Mouse (Mus musculus): ENCODE results near the gene Trmt11. TPM values are rescaled to one million over a fixed set of nuclear protein-coding genes. Genes with fewer than 3 reads are reported as not detected.
"Not testable (repeated sequence)": the region's sequence is repeated elsewhere in the genome, so short reads cannot be mapped to it uniquely, and the experiment has no call there.

Trmt11 gene
- polyA plus RNA-seq (2015; fragmentation: Nextera tagmentation; extraction: Ambion mirVana) = 24.0 and 27.7 TPM in 2 replicates

DNA sequence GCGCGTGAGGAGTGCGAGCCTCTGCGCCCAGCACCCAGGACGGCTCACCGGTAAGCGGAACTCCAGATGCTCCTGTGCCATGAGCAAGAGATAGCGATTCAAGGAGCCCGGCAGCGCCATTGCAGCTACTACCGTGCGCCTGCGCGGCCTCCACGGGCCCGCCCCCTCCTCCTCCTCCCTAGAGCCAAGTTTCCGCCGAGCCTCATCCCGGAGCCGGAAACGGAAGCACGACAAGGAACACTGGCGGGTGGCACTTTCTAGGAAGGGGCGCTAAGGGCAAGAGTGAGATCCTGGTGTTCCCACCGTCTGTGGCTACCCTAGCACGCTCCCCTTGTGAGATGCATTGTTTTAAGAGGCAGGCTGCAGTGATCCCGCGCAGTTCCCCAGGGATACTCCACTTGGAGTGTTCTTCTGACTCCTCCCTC is at the start of gene Trmt11:
Gene Trmt11, minus strand, starts transcription at position 208 of the 425 bp plus-strand sequence.
- Histone ChIP-seq H3K4me3 (ENCODE audit: low read length) (peak within 1 kb of the TSS; percentile 87), H3K4me1 (ENCODE audit: control insufficient read depth, insufficient read depth, low read length) (peaks cover 8% of the 10 kb centered on the region), H3K9ac (ENCODE audit: low read depth, low read length) (peak within 1 kb of the TSS; percentile 94), H3K36me3 (ENCODE audit: control insufficient read depth, insufficient read depth, low read length) (peaks cover 4% of the 10 kb centered on the region; the same call in 1 of the 2 replicates), H3K9me3 (ENCODE audit: control insufficient read depth, low read length) (no peaks in the 10 kb centered on the region), H3K27ac (ENCODE audit: low read length) (peak within 1 kb of the TSS; percentile 79), H3K27me3 (replicated peaks; ENCODE audit: control insufficient read depth, insufficient read depth, low read length) (no peaks in the 10 kb centered on the region), H3K4me2 (ENCODE audit: low read depth, low read length) (peak within 1 kb of the TSS; percentile 81)
- peak; percentile 98 for ATAC-seq
- WGBS = under 1% methylated on average over 25 of the region's 28 CpGs

DNA sequence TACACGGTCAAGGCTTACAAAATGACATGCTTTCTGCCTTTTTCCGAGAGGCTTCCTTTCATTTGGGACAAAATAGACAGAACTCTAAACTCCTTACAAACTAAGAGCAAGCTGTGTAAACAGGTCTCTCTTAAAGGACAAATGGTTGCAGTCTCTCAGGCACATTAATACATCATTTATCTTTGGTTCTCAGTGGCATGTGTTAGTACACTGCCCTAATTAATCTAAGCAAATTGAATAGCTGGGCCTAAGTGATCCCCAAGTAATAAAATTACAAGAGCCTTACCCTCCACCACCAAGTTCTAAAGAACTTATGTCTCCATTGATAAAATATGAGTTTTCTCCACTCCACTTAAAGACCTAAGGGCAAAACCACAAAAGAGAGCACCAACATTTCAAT is 47.1 kb upstream of the Trmt11 start:
- Histone ChIP-seq H3K27ac (ENCODE audit: low read length) (no peak overlapping the region), H3K27me3 (replicated peaks; ENCODE audit: control insufficient read depth, insufficient read depth, low read length) (no peaks in the 10 kb centered on the region), H3K4me2 (ENCODE audit: low read depth, low read length) (no peak overlapping the region), H3K4me3 (ENCODE audit: low read length) (no peak overlapping the region), H3K9me3 (ENCODE audit: control insufficient read depth, low read length) (no peaks in the 10 kb centered on the region), H3K4me1 (ENCODE audit: control insufficient read depth, insufficient read depth, low read length) (no peaks in the 10 kb centered on the region), H3K36me3 (ENCODE audit: control insufficient read depth, insufficient read depth, low read length) (0 out of 2 replicates have a peak, but pooled peaks cover 2% of the 10 kb centered on the region), H3K9ac (ENCODE audit: low read depth, low read length) (no peak overlapping the region)
- WGBS = 57% methylated on average over 2 of the region's 2 CpGs
- ATAC-seq = no peak

DNA sequence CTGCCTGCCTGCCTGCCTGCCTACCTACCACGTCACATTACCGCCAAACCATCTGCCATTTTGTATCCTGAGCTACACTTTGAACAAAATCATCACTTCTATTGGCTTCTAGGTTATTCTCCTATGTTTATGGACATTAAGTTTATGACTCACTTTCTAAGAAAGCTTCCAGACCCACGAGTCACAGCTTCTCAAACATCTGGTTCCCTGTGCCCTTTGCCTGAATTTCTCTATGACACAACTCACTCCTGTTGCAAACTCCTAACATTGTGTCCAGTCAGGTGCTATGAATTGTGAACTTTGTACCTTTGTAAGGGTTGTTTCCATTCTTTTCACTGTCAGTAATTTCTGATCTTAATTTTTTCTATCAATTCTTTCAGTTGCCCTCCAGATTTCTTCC is 37.7 kb upstream of the Trmt11 start:
- Histone ChIP-seq H3K4me2 (ENCODE audit: low read depth, low read length) (no peak overlapping the region), H3K9me3 (ENCODE audit: control insufficient read depth, low read length) (no peaks in the 10 kb centered on the region), H3K27me3 (replicated peaks; ENCODE audit: control insufficient read depth, insufficient read depth, low read length) (no peaks in the 10 kb centered on the region), H3K9ac (ENCODE audit: low read depth, low read length) (no peak overlapping the region), H3K36me3 (ENCODE audit: control insufficient read depth, insufficient read depth, low read length) (no peaks in the 10 kb centered on the region), H3K4me1 (ENCODE audit: control insufficient read depth, insufficient read depth, low read length) (no peaks in the 10 kb centered on the region), H3K4me3 (ENCODE audit: low read length) (no peak overlapping the region), H3K27ac (ENCODE audit: low read length) (no peak overlapping the region)
- 69% methylated on average over 3 of the region's 3 CpGs for WGBS
- no peak for ATAC-seq

DNA sequence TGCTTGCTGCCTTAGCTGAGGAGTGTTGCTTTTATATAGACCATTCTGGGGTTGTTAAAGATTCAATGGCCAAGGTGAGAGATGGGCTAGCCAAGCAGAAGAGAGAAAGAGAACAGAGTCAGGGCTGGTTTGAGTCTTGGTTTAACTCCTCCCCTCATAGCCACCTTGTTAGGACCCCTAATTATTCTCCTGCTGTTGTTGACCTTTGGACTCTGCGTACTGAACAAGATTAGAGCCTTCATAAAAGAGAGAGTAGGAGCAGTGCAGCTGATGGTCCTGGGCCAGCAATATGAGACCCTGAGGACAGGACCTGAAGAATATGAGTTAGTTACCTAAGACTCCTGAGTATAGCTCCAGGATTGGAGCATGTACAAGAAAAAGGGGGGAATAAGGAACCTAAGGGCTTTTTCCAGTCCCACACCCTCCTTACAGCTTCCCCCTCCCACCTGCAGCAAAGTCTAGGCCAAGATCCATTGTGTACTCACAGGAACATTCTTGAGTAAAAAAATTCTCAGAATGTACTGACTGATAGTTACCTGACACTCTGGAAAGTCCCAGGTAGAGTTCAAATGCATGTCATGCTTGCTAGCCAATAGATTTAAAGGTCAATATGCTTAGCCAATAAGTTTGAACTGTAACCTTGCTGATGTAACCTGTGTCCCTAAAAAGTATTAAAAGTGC is 36.1 kb upstream of the Trmt11 start:
- not testable (repeated sequence) for H3K9me3 ChIP-seq (ENCODE audit: control insufficient read depth, low read length)
- ATAC-seq = peak; percentile 76

DNA sequence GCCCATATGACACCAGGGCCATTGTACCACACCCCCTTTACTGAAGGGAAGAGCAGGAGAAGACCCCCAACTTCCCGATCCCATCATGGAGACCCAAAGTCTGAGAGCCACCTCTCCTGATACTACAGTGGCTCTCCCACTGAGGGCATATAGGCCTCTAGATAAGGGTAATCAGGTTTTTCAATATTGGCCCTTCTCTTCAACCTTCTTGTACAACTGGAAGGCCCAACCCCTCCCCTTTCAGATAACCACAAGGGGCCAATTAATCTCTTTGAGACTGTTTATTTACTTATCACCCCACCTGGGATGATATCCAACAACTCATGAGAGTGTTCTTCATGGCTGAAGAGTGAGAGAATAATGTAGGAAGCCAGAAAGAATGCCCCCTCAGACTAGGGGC is 32.2 kb upstream of the Trmt11 start:
- H3K4me3 ChIP-seq (ENCODE audit: low read length) = no peak overlapping the region
- no peaks in the 10 kb centered on the region for H3K9me3 ChIP-seq (ENCODE audit: control insufficient read depth, low read length)
- H3K4me1 ChIP-seq (ENCODE audit: control insufficient read depth, insufficient read depth, low read length) = no peaks in the 10 kb centered on the region
- H3K27me3 ChIP-seq (replicated peaks; ENCODE audit: control insufficient read depth, insufficient read depth, low read length) = no peaks in the 10 kb centered on the region
- WGBS = 82% methylated on average over 1 of the region's 1 CpGs
- H3K36me3 ChIP-seq (ENCODE audit: control insufficient read depth, insufficient read depth, low read length) = no peaks in the 10 kb centered on the region
- no peak overlapping the region for H3K9ac ChIP-seq (ENCODE audit: low read depth, low read length)
- H3K27ac ChIP-seq (ENCODE audit: low read length) = no peak overlapping the region
- H3K4me2 ChIP-seq (ENCODE audit: low read depth, low read length) = no peak overlapping the region
- peak; percentile 42; the same call in 1 of the 2 replicates for ATAC-seq

More for the DNA sequence above, 36.1 kb upstream of the Trmt11 start:
- WGBS = 67% methylated on average over 1 of the region's 1 CpGs
- H3K36me3 ChIP-seq (ENCODE audit: control insufficient read depth, insufficient read depth, low read length); H3K4me1 ChIP-seq (ENCODE audit: control insufficient read depth, insufficient read depth, low read length); H3K27ac ChIP-seq (ENCODE audit: low read length); H3K27me3 ChIP-seq (replicated peaks; ENCODE audit: control insufficient read depth, insufficient read depth, low read length); H3K4me3 ChIP-seq (ENCODE audit: low read length); H3K9ac ChIP-seq (ENCODE audit: low read depth, low read length); H3K4me2 ChIP-seq (ENCODE audit: low read depth, low read length): not testable (repeated sequence)

DNA sequence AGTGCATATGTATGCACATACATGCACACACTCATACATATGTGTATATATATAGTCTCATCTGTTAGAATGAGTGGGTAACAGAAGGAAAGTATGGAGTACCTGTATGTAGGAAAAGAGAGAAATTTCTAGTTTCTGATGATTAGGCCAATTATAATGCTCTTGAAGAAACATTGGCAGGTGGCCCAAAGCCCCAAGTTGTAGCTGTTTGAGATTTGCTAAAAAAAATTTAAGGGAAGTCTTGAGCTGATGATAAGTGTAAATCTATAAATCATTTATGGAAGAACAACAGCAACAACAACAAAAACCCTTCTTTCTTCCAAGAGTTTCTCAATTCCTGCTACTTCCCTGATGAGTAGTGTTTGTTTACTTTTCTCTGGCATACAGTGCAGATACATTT is 29.4 kb upstream of the Trmt11 start:
- H3K27me3 ChIP-seq (replicated peaks; ENCODE audit: control insufficient read depth, insufficient read depth, low read length) = no peaks in the 10 kb centered on the region
- no peak overlapping the region for H3K27ac ChIP-seq (ENCODE audit: low read length)
- no peaks in the 10 kb centered on the region for H3K4me1 ChIP-seq (ENCODE audit: control insufficient read depth, insufficient read depth, low read length)
- H3K4me2 ChIP-seq (ENCODE audit: low read depth, low read length) = no peak overlapping the region
- ATAC-seq = no peak
- no peaks in the 10 kb centered on the region for H3K9me3 ChIP-seq (ENCODE audit: control insufficient read depth, low read length)
- H3K9ac ChIP-seq (ENCODE audit: low read depth, low read length) = no peak overlapping the region
- no peaks in the 10 kb centered on the region for H3K36me3 ChIP-seq (ENCODE audit: control insufficient read depth, insufficient read depth, low read length)
- no peak overlapping the region for H3K4me3 ChIP-seq (ENCODE audit: low read length)

DNA sequence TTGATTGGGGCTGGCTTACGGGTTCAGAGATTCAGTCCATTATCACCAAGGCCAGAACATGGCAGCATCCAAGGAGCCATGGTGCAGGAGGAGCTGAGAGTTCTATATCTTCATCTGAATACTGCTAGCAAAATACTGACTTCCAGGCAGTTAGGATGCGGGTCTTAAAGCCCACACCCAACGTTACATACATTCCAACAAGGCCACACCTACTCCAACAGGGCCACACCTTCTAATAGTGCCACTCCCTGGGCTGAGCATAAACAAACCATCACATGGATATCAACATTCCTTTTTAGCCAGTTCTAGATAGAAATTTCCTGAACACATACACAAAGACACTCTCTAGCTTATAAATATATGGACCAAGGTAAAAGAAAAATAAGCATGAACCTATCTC is 29.0 kb upstream of the Trmt11 start, which contains the start of gene Hint3:
Gene Hint3, minus strand, starts transcription at position 120 of the 400 bp plus-strand sequence.
- no peak for ATAC-seq
- H3K27ac ChIP-seq (ENCODE audit: low read length) = no peak within 1 kb of the TSS
- no peaks in the 10 kb centered on the region for H3K27me3 ChIP-seq (replicated peaks; ENCODE audit: control insufficient read depth, insufficient read depth, low read length)
- H3K4me1 ChIP-seq (ENCODE audit: control insufficient read depth, insufficient read depth, low read length) = no peaks in the 10 kb centered on the region
- no peak within 1 kb of the TSS for H3K9ac ChIP-seq (ENCODE audit: low read depth, low read length)
- no peak within 1 kb of the TSS for H3K4me2 ChIP-seq (ENCODE audit: low read depth, low read length)
- H3K9me3 ChIP-seq (ENCODE audit: control insufficient read depth, low read length) = no peaks in the 10 kb centered on the region
- H3K36me3 ChIP-seq (ENCODE audit: control insufficient read depth, insufficient read depth, low read length) = no peaks in the 10 kb centered on the region
- WGBS = 84% methylated on average over 3 of the region's 3 CpGs
- H3K4me3 ChIP-seq (ENCODE audit: low read length) = no peak within 1 kb of the TSS

DNA sequence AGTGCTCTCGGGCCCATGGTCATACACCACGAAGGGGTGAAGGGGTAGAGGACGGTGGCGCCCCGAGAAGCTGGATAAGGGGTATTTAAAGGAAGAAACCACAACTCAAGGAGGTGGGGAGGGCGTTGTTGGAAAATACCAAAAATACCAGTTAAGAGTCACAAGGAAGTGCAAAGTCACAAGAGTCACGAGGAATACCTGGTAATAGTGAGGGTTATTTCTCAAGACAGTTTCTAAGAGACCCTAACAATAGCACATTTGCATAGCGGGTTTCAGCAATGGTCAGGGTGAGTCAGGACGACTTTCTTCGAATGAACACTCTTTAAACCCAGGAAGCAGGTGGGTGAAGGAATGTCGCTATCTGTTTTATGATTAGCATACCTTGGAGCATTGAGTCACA is 27.9 kb upstream of the Trmt11 start:
- not testable (repeated sequence) for H3K9me3 ChIP-seq (ENCODE audit: control insufficient read depth, low read length); ATAC-seq; H3K36me3 ChIP-seq (ENCODE audit: control insufficient read depth, insufficient read depth, low read length); H3K9ac ChIP-seq (ENCODE audit: low read depth, low read length); H3K4me3 ChIP-seq (ENCODE audit: low read length); H3K4me2 ChIP-seq (ENCODE audit: low read depth, low read length); H3K27me3 ChIP-seq (replicated peaks; ENCODE audit: control insufficient read depth, insufficient read depth, low read length); H3K27ac ChIP-seq (ENCODE audit: low read length); H3K4me1 ChIP-seq (ENCODE audit: control insufficient read depth, insufficient read depth, low read length)
- WGBS = 91% methylated on average over 11 of the region's 11 CpGs

DNA sequence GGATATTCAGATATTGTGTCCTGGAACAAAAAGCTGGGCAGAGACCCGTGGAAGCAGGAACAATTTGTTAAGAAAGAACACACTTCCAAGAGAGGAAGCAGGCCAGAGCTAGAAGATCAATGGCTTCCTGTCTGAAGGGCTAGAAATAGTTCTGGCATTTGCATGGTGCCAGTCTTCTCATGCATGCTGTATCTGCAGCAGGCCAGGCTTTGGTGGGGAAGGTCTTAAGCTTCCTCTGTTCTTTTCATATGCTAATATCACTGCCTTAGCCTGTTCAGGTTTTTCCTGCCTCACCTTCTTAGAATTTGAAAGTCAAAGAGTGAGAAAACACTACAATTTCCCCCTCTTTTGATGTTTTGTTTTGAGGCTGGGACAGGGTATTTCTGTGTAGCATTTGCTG is 27.0 kb upstream of the Trmt11 start:
- no peaks in the 10 kb centered on the region for H3K4me1 ChIP-seq (ENCODE audit: control insufficient read depth, insufficient read depth, low read length)
- no peak overlapping the region for H3K27ac ChIP-seq (ENCODE audit: low read length)
- H3K36me3 ChIP-seq (ENCODE audit: control insufficient read depth, insufficient read depth, low read length) = no peaks in the 10 kb centered on the region
- no peak overlapping the region for H3K4me2 ChIP-seq (ENCODE audit: low read depth, low read length)
- H3K27me3 ChIP-seq (replicated peaks; ENCODE audit: control insufficient read depth, insufficient read depth, low read length) = no peaks in the 10 kb centered on the region
- H3K4me3 ChIP-seq (ENCODE audit: low read length) = no peak overlapping the region
- H3K9me3 ChIP-seq (ENCODE audit: control insufficient read depth, low read length) = no peaks in the 10 kb centered on the region
- ATAC-seq = no peak
- WGBS = 29% methylated on average over 1 of the region's 1 CpGs
- no peak overlapping the region for H3K9ac ChIP-seq (ENCODE audit: low read depth, low read length)
